Mouse (Mus musculus): Measurements from ENCODE around the gene Psmg1.
A peak's percentile ranks its signal among the peaks of the same experiment; 100 is the strongest.
"Not testable (repeated sequence)": the region's sequence is repeated elsewhere in the genome, so short reads cannot be mapped to it uniquely, and the experiment has no call there.

Psmg1 gene

GRCm38 (mm10) chr16:95990462-95991121, at the start of gene Psmg1:
Gene Psmg1, minus strand, starts transcription at chr16:95990960.
- DNase-seq (ENCODE audit: extremely low read depth, low read depth): peak; percentile 68

GRCm38 (mm10) chr16:96039538-96039937, 48.8 kb upstream of the Psmg1 start:
- no peak for DNase-seq (ENCODE audit: extremely low read depth, low read depth)

GRCm38 (mm10) chr16:96034473-96034872, 43.7 kb upstream of the Psmg1 start:
- DNase-seq (ENCODE audit: extremely low read depth, low read depth): no peak

GRCm38 (mm10) chr16:96032368-96033043, 41.7 kb upstream of the Psmg1 start:
- peak; percentile 62 for DNase-seq (ENCODE audit: extremely low read depth, low read depth)

GRCm38 (mm10) chr16:96030476-96031102, 39.8 kb upstream of the Psmg1 start:
- no peak for DNase-seq (ENCODE audit: extremely low read depth, low read depth)

- no peak for DNase-seq (ENCODE audit: extremely low read depth, low read depth)
Observed at GRCm38 (mm10) chr16:96026256-96026655, 35.5 kb upstream of the Psmg1 start.

- no peak for DNase-seq (ENCODE audit: extremely low read depth, low read depth)
Observed at GRCm38 (mm10) chr16:96025244-96025643, 34.5 kb upstream of the Psmg1 start.

- DNase-seq (ENCODE audit: extremely low read depth, low read depth): no peak
Observed at GRCm38 (mm10) chr16:96021045-96021444, 30.3 kb upstream of the Psmg1 start.

GRCm38 (mm10) chr16:96009124-96009523, 18.4 kb upstream of the Psmg1 start:
- not testable (repeated sequence) for DNase-seq (ENCODE audit: extremely low read depth, low read depth)

- DNase-seq (ENCODE audit: extremely low read depth, low read depth): not testable (repeated sequence)
Observed at GRCm38 (mm10) chr16:96004278-96004677, 13.5 kb upstream of the Psmg1 start.

GRCm38 (mm10) chr16:95999291-95999690, 8.5 kb upstream of the Psmg1 start:
- no peak for DNase-seq (ENCODE audit: extremely low read depth, low read depth)

GRCm38 (mm10) chr16:95996156-95996555, 5.4 kb upstream of the Psmg1 start:
- DNase-seq (ENCODE audit: extremely low read depth, low read depth): no peak

- DNase-seq (ENCODE audit: extremely low read depth, low read depth): not testable (repeated sequence)
Observed at GRCm38 (mm10) chr16:95994576-95994975, 3.8 kb upstream of the Psmg1 start.

GRCm38 (mm10) chr16:95992596-95992995, 1.8 kb upstream of the Psmg1 start:
- no peak for DNase-seq (ENCODE audit: extremely low read depth, low read depth)

GRCm38 (mm10) chr16:95991122-95991900, 551 bp upstream of the Psmg1 start:
- DNase-seq (ENCODE audit: extremely low read depth, low read depth): no peak

GRCm38 (mm10) chr16:95984911-95985310, 5.8 kb downstream of the Psmg1 start:
- no peak for DNase-seq (ENCODE audit: extremely low read depth, low read depth)

- no peak for DNase-seq (ENCODE audit: extremely low read depth, low read depth)
Observed at GRCm38 (mm10) chr16:95983601-95984000, 7.2 kb downstream of the Psmg1 start.

- DNase-seq (ENCODE audit: extremely low read depth, low read depth): no peak
Observed at GRCm38 (mm10) chr16:95970841-95971240, 19.9 kb downstream of the Psmg1 start.

- DNase-seq (ENCODE audit: extremely low read depth, low read depth): no peak
Observed at GRCm38 (mm10) chr16:95967455-95967854, 23.3 kb downstream of the Psmg1 start.

GRCm38 (mm10) chr16:95964427-95965023, 26.2 kb downstream of the Psmg1 start:
- DNase-seq (ENCODE audit: extremely low read depth, low read depth): no peak

GRCm38 (mm10) chr16:95961484-95961883, 29.3 kb downstream of the Psmg1 start:
- DNase-seq (ENCODE audit: extremely low read depth, low read depth): not testable (repeated sequence)
